Mouse (Mus musculus) limb, embryonic 14.5 days (tissue): ENCODE results near the gene Gm9821. TPM values are rescaled to one million over a fixed set of nuclear protein-coding genes. Genes with fewer than 3 reads are reported as not detected.

Experiments used
- ATAC-seq: fragments of 200-750 bp; cut with Nextera tagmentation; 2 replicates; pipeline ENCODE4 v1.8.0; 2017; ENCODE audit warnings: low read depth, moderate number of reproducible peaks, moderate TSS enrichment; ENCODE audit not compliant: low FRiP score
- DNase-seq: peaks from one replicate; pipeline ENCODE4 v3.0.0-alpha.2; 2015; ENCODE audit warnings: low spot score
- H3K27ac ChIP-seq: fragments of 300-500 bp; sonication (generic); replicated peaks from 2 replicates; pipeline ENCODE4 v1.5.1; 2014; ENCODE audit warnings: low read depth, mild to moderate bottlenecking, low read length, moderate library complexity, mixed read lengths
- H3K27me3 ChIP-seq: fragments of 300-500 bp; sonication (generic); 2 replicates; pipeline ENCODE4 v1.6.1; 2014; ENCODE audit warnings: low read length, mixed read lengths; ENCODE audit not compliant: control insufficient read depth, insufficient read depth
- H3K36me3 ChIP-seq: fragments of 300-500 bp; sonication (generic); 2 replicates; pipeline ENCODE4 v1.6.1; 2014; ENCODE audit warnings: mild to moderate bottlenecking, low read length, moderate library complexity, mixed read lengths; ENCODE audit not compliant: control insufficient read depth, insufficient read depth
- H3K4me1 ChIP-seq: fragments of 300-500 bp; sonication (generic); 2 replicates; pipeline ENCODE4 v1.6.1; 2014; ENCODE audit warnings: antibody characterized with exemption, low read length, mixed read lengths; ENCODE audit not compliant: control insufficient read depth, insufficient read depth
- H3K4me2 ChIP-seq: fragments of 300-500 bp; sonication (generic); replicated peaks from 2 replicates; pipeline ENCODE4 v1.6.1; 2014; ENCODE audit warnings: low read depth, mild to moderate bottlenecking, low read length, moderate library complexity; ENCODE audit not compliant: severe bottlenecking
- H3K4me3 ChIP-seq: fragments of 300-500 bp; sonication (generic); replicated peaks from 2 replicates; pipeline ENCODE4 v1.5.1; 2014; ENCODE audit warnings: low read length
- H3K9ac ChIP-seq: fragments of 300-500 bp; sonication (generic); 2 replicates; pipeline ENCODE4 v1.6.1; 2014; ENCODE audit warnings: mild to moderate bottlenecking, low read depth, low read length, moderate library complexity; ENCODE audit not compliant: severe bottlenecking
- H3K9me3 ChIP-seq: fragments of 300-500 bp; sonication (generic); 2 replicates; pipeline ENCODE4 v1.6.1; 2016; ENCODE audit warnings: low read length; ENCODE audit not compliant: control insufficient read depth
- POLR2A ChIP-seq: fragments of 200-500 bp; IDR thresholded peaks from 2 replicates; pipeline ENCODE4 v1.8.0; 2012; ENCODE audit warnings: inconsistent platforms, mild to moderate bottlenecking, moderate library complexity, borderline replicate concordance; ENCODE audit not compliant: insufficient read depth, insufficient read length; ENCODE audit errors: extremely low read depth
- WGBS: fragments of 180-500 bp; shearing (Covaris S2); extraction: QIAGEN DNeasy Blood & Tissue Kit; methylation state at CpG from one replicate; pipeline ENCODE4 v1.1.7; 2014; 5-methylcytosine and 5-hydroxymethylcytosine counted together
- polyA plus RNA-seq, 2 experiments: library from polyadenylated mRNA; depleted of rRNA in 1 of 2; stranded (reverse) in 1 of 2; unstranded in 1 of 2; fragments of >200 nt; fragmentation: Nextera tagmentation in 1 of 2; extraction: Ambion mirVana in 1 of 2; gene quantifications; 2 replicates each; pipeline versions ENCODE4 v1.2.1 to v1.2.3; 2012 to 2014

Gene Gm9821
- polyA plus RNA-seq, 2 experiments = 0.56 TPM; not detected in 1

GRCm38 (mm10) chr2:91950275-91951085, 5.0 kb downstream of the Gm9821 start:
- Histone ChIP-seq H3K9me3 (no peaks in the 10 kb centered on the region), H3K27me3 (no peaks in the 10 kb centered on the region), H3K9ac (peak overlapping the region; percentile 25), H3K4me1 (peaks cover 22% of the 10 kb centered on the region), H3K4me3 (no peak overlapping the region; the same call in 1 of the 2 replicates), H3K27ac (peak overlapping the region; percentile 55; the same call in 1 of the 2 replicates), H3K4me2 (peak overlapping the region; percentile 35), H3K36me3 (no peaks in the 10 kb centered on the region)
- 13% methylated on average over 15 of the region's 15 CpGs for WGBS
- no peak for TF ChIP-seq POLR2A
- ATAC-seq (peak; percentile 44), DNase-seq (peak; percentile 26)

GRCm38 (mm10) chr2:91953825-91954224, 8.3 kb downstream of the Gm9821 start:
- H3K27me3 ChIP-seq = no peaks in the 10 kb centered on the region
- no peaks in the 10 kb centered on the region for H3K36me3 ChIP-seq
- H3K4me1 ChIP-seq = peaks cover 27% of the 10 kb centered on the region
- H3K27ac ChIP-seq = no peak overlapping the region
- ATAC-seq (no peak), DNase-seq (no peak)
- no peaks in the 10 kb centered on the region for H3K9me3 ChIP-seq
- TF ChIP-seq POLR2A = no peak
- H3K9ac ChIP-seq = no peak overlapping the region
- WGBS = 25% methylated on average over 5 of the region's 5 CpGs
- H3K4me3 ChIP-seq = no peak overlapping the region
- H3K4me2 ChIP-seq = no peak overlapping the region

GRCm38 (mm10) chr2:91955121-91955591, 9.7 kb downstream of the Gm9821 start:
- no peak overlapping the region for H3K4me3 ChIP-seq
- WGBS = 79% methylated on average over 4 of the region's 4 CpGs
- H3K4me1 ChIP-seq = peaks cover 14% of the 10 kb centered on the region
- no peaks in the 10 kb centered on the region for H3K9me3 ChIP-seq
- TF ChIP-seq POLR2A = no peak
- no peak overlapping the region for H3K27ac ChIP-seq
- H3K27me3 ChIP-seq = no peaks in the 10 kb centered on the region
- H3K4me2 ChIP-seq = no peak overlapping the region
- 0 out of 2 replicates have a peak, but pooled peaks cover 2% of the 10 kb centered on the region for H3K36me3 ChIP-seq
- ATAC-seq (no peak), DNase-seq (no peak)
- H3K9ac ChIP-seq = no peak overlapping the region

GRCm38 (mm10) chr2:91955875-91956274, 10.4 kb downstream of the Gm9821 start:
- Histone ChIP-seq H3K4me2 (no peak overlapping the region), H3K27me3 (no peaks in the 10 kb centered on the region), H3K27ac (no peak overlapping the region), H3K4me3 (no peak overlapping the region), H3K36me3 (0 out of 2 replicates have a peak, but pooled peaks cover 6% of the 10 kb centered on the region), H3K4me1 (peaks cover 7% of the 10 kb centered on the region), H3K9me3 (no peaks in the 10 kb centered on the region), H3K9ac (no peak overlapping the region)
- no peak for DNase-seq
- ATAC-seq = no peak
- 74% methylated on average over 6 of the region's 6 CpGs for WGBS
- TF ChIP-seq POLR2A = no peak

GRCm38 (mm10) chr2:91957096-91957495, 11.6 kb downstream of the Gm9821 start:
- no peak overlapping the region for H3K27ac ChIP-seq
- ATAC-seq (peak; percentile 66; the same call in 1 of the 2 replicates), DNase-seq (no peak)
- no peak overlapping the region for H3K4me2 ChIP-seq
- no peak for TF ChIP-seq POLR2A
- 0 out of 2 replicates have a peak overlapping the region, but pooled peaks have one; percentile 9 for H3K9ac ChIP-seq
- no peaks in the 10 kb centered on the region for H3K9me3 ChIP-seq
- 0 out of 2 replicates have a peak, but pooled peaks cover 6% of the 10 kb centered on the region for H3K36me3 ChIP-seq
- no peaks in the 10 kb centered on the region for H3K27me3 ChIP-seq
- H3K4me1 ChIP-seq = peaks cover 13% of the 10 kb centered on the region
- WGBS = 20% methylated on average over 4 of the region's 4 CpGs
- H3K4me3 ChIP-seq = no peak overlapping the region
